ENCODE assay signal across 17 mouse cellular contexts in the genomic region with DNA sequence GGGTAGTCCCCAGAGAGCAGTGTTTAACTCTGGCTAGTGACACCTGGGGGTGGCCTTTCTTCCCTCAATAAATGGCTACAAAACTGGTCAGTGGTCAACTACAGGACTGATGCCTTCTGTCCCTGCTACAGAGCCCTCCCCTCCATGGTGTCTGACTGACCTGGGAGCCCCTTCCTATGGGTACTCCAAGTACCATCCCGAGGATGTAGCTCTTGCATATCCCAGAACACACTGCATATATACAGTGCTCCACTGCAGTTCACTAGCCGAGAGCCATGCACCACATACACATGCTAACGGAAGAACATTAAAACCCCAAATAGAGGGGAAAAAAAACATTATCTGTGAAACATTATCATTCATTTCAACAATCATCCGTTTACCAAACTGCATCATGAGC.
"Had no signal": no experiment of that assay in that cellular context is flagged by ENCODE, and none has a peak within 500 bp of the region (broad histone marks: within the 10 kb centered on the region; RNA-seq: fewer than 3 reads in every experiment).

No protein-coding gene starts in this region.

- H3K9ac ChIP-seq: kidney, embryonic 15.5 days; liver, embryonic 13.5 days; stomach, embryonic 15.5 days had no signal

- H3K4me3 ChIP-seq: kidney, embryonic 15.5 days; left cerebral cortex, adult 2 months; liver, embryonic 13.5 days; myocyte; stomach, embryonic 15.5 days had no signal

- H3K9me3 ChIP-seq: kidney, embryonic 15.5 days; liver, embryonic 13.5 days; stomach, embryonic 15.5 days had no signal

- DNase-seq: kidney, adult 11 months; kidney, adult 8-10 months; kidney, postnatal 10 days; kidney, postnatal 36 days; layer of hippocampus, postnatal 36 days; liver, embryonic 13.5 days; lung, adult 2 months; lung, postnatal 14 days; lung, postnatal 4 days; right cerebral cortex, adult 18-20 months; right cerebral cortex, postnatal 14 days; right cerebral cortex, postnatal 4 days; thymus, postnatal 25 days had no signal

- H3K36me3 ChIP-seq: kidney, embryonic 15.5 days; liver, embryonic 13.5 days; stomach, embryonic 15.5 days had no signal

- H3K27me3 ChIP-seq: kidney, embryonic 15.5 days; liver, embryonic 13.5 days; stomach, embryonic 15.5 days had no signal

- H3K4me2 ChIP-seq: kidney, embryonic 15.5 days; liver, embryonic 13.5 days; stomach, embryonic 15.5 days had no signal

- H3K27ac ChIP-seq: kidney, embryonic 15.5 days; left cerebral cortex, adult 2 months; liver, embryonic 13.5 days; stomach, embryonic 15.5 days had no signal
